Mouse (Mus musculus) mammary gland, adult 2 months (tissue): Measurements from ENCODE around the gene Rubcn. TPM values are rescaled to one million over a fixed set of nuclear protein-coding genes. Genes with fewer than 3 reads are reported as not detected.

ENCODE experiments used
- polyA plus RNA-seq: library from polyadenylated mRNA; depleted of rRNA; stranded (reverse); fragments of >200 nt; gene quantifications from 2 replicates; pipeline ENCODE4 v1.2.3, GENCODE M21; 2012; ENCODE audit warnings: low replicate concordance; rRNA removed

Gene Rubcn
- 51.5 and 67.4 TPM in 2 replicates for polyA plus RNA-seq

GRCm38 (mm10) chr16:32877343-32878156 is at the start of gene Rubcn, which contains the start of gene Fyttd1:
Gene Rubcn, minus strand, starts transcription at chr16:32877766.
Gene Fyttd1, plus strand, starts transcription at chr16:32877500.

GRCm38 (mm10) chr16:32913937-32914881 is 36.6 kb upstream of the Rubcn start, which contains the start of gene Lrch3:
Gene Lrch3, plus strand, starts transcription at chr16:32914100.

DNA sequence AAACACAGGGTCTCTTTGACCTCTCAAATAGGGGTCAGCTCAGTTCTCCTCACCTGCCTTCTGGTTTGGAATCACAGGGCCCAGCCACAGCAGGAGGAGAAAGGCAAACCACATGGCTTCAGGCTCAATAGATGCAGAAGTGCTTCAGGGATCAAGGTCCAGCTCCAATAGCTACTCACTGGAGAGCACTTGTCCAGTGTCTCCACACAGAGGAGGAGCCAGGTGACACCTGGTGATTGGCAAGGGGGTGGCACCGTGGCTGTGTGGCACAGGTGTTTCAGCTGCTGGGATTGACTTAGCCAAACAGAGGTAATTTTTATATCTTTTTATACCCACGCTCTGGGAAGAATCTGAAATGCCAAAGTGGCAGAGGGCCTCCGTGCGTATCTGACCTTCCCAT is 67.2 kb downstream of the Rubcn start, which contains the start of gene Smbd1:
Smbd1 (minus strand) TSS at position 157 of the 400 bp plus-strand sequence.

DNA sequence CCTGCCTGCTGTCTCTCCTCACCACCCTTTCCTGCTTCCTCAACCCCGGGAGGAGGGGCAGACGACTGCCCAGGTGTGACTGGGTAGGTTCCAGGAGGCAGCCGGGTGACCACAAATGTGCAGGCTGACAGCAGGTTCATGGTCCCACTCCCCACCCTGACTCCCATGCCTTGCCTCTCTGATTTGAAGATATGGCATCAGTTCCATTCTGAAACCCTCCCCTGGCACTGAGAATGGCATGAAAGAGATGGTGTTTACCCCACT is 80.2 kb downstream of the Rubcn start, which contains the start of gene Muc20:
Muc20 (minus strand) TSS at position 10 of the 264 bp plus-strand sequence.

Other genes with a start within 250 kb of the Rubcn start
- 159 and 240 TPM in 2 replicates for gene Tnk2, start 233.9 kb downstream of the Rubcn start, polyA plus RNA-seq
- gene Muc4, start 141.9 kb downstream of the Rubcn start, polyA plus RNA-seq: 0.08 and 0.27 TPM in 2 replicates
- gene Muc20, start 80.3 kb downstream of the Rubcn start, polyA plus RNA-seq: 2.2 and 4.5 TPM in 2 replicates
- not detected in 2 replicates for gene Smbd1, start 67.3 kb downstream of the Rubcn start, polyA plus RNA-seq
- gene Fyttd1, start 266 bp downstream of the Rubcn start, polyA plus RNA-seq: 4.9 and 16.7 TPM in 2 replicates
- gene Lrch3, start 36.3 kb upstream of the Rubcn start, polyA plus RNA-seq: 25.6 and 39.0 TPM in 2 replicates
- gene Iqcg, start 178.5 kb upstream of the Rubcn start, polyA plus RNA-seq: 0.04 and 0.72 TPM in 2 replicates
- gene Rpl35a, start 178.7 kb upstream of the Rubcn start, polyA plus RNA-seq: 134 and 275 TPM in 2 replicates
- gene Lmln, start 184.8 kb upstream of the Rubcn start, polyA plus RNA-seq: 2.3 and 2.7 TPM in 2 replicates